Mouse (Mus musculus) stomach, postnatal 0 days (tissue): ENCODE data around the gene Skor1. TPM values are rescaled to one million over a fixed set of nuclear protein-coding genes. Genes with fewer than 3 reads are reported as not detected.

Source experiments
- ATAC-seq: fragments of 200-750 bp; cut with Nextera tagmentation; 2 replicates; pipeline ENCODE4 v1.8.0; 2017; ENCODE audit not compliant: low FRiP score, low TSS enrichment
- DNase-seq: peaks from one replicate; pipeline ENCODE4 v3.0.0-alpha.2; 2016; ENCODE audit warnings: low spot score
- H3K27ac ChIP-seq: fragments of 300-500 bp; sonication (generic); replicated peaks from 2 replicates; pipeline ENCODE4 v1.5.1; 2014; ENCODE audit warnings: mild to moderate bottlenecking, control low read depth
- H3K27me3 ChIP-seq: fragments of 300-500 bp; sonication (generic); 2 replicates; pipeline ENCODE4 v1.6.1; 2014; ENCODE audit warnings: low read length; ENCODE audit not compliant: control insufficient read depth, insufficient read depth
- H3K36me3 ChIP-seq: fragments of 300-500 bp; sonication (generic); 2 replicates; pipeline ENCODE4 v1.6.1; 2014; ENCODE audit warnings: low read length, mixed read lengths; ENCODE audit not compliant: control insufficient read depth, insufficient read depth
- H3K4me1 ChIP-seq: fragments of 300-500 bp; sonication (generic); replicated peaks from 2 replicates; pipeline ENCODE4 v1.6.1; 2014; ENCODE audit warnings: antibody characterized with exemption; ENCODE audit not compliant: control insufficient read depth, insufficient read depth
- H3K4me2 ChIP-seq: fragments of 300-500 bp; sonication (generic); replicated peaks from 2 replicates; pipeline ENCODE4 v1.6.1; 2014; ENCODE audit warnings: low read depth, mild to moderate bottlenecking, control low read depth, moderate library complexity
- H3K4me3 ChIP-seq: fragments of 300-500 bp; sonication (generic); 2 replicates; pipeline ENCODE4 v1.5.1; 2014; ENCODE audit warnings: low read depth, low read length, control low read depth
- H3K9ac ChIP-seq: fragments of 300-500 bp; sonication (generic); 2 replicates; pipeline ENCODE4 v1.6.1; 2014; ENCODE audit warnings: mild to moderate bottlenecking, low read length, control low read depth, mixed read lengths
- H3K9me3 ChIP-seq: fragments of 300-500 bp; sonication (generic); 2 replicates; pipeline ENCODE4 v1.6.1; 2016; ENCODE audit warnings: low read length; ENCODE audit not compliant: control insufficient read depth
- CTCF ChIP-seq: IDR thresholded peaks from 2 replicates; pipeline ENCODE4 v1.5.1; 2016; ENCODE audit warnings: antibody characterized with exemption, low read depth, mild to moderate bottlenecking, moderate library complexity
- EP300 ChIP-seq: optimal IDR thresholded peaks from 2 replicates; pipeline ENCODE3; 2016; ENCODE audit warnings: antibody characterized with exemption
- WGBS: fragments of 180-500 bp; shearing (Covaris S2); extraction: QIAGEN DNeasy Blood & Tissue Kit; methylation state at CpG from one replicate; pipeline ENCODE4 v1.1.7; 2014; 5-methylcytosine and 5-hydroxymethylcytosine counted together
- polyA plus RNA-seq: library from polyadenylated mRNA; unstranded; fragments of >200 nt; fragmentation: Nextera tagmentation; extraction: Ambion mirVana; gene quantifications from 2 replicates; pipeline ENCODE4 v1.2.1, GENCODE M21; 2015

The Skor1 gene
- polyA plus RNA-seq, 1 experiment from 2014 or later: not detected

DNA sequence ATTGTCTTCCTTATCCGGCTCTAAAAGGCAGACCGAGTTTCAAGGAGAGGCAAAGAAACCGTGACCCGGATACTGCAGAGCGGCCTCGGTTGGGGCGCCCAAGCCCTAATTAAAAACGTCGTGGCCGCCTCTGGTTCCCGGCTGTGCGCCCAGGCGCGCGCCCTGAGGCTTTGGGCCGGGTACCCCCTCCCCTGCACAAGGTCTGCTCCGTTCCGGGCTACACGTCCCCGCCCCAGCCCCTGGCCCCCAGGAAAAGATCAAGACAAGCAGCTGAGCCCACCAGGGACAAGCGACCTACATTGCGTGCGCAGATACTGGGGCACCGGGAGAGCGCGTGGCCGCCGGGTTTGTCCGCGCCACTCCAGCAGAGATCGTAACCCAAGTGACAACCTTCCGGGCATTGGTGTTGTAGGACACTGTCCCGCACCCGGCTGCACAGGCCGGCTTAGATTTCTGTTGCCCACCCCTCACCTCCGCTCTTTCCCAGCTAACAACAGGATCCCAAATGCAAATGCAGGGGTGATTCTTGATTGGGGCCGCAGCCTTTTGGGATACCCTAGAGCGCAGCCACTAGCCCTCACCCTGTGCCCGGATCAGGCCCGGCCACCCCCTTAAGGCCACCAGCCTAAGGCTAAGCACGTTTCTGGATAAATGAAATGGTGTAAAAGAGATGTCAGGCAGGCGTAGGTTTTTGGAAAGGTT is 6.3 kb downstream of the Skor1 start:
- Histone ChIP-seq H3K27me3 (peaks cover 76% of the 10 kb centered on the region), H3K4me2 (no peak overlapping the region), H3K4me1 (peaks cover 3% of the 10 kb centered on the region; the same call in 1 of the 2 replicates), H3K27ac (no peak overlapping the region), H3K36me3 (no peaks in the 10 kb centered on the region), H3K4me3 (no peak overlapping the region), H3K9me3 (no peaks in the 10 kb centered on the region), H3K9ac (no peak overlapping the region)
- DNase-seq: no peak
- 3% methylated on average over 42 of the region's 42 CpGs for WGBS
- TF ChIP-seq CTCF (no peak), EP300 (no peak)
- ATAC-seq: no peak

DNA sequence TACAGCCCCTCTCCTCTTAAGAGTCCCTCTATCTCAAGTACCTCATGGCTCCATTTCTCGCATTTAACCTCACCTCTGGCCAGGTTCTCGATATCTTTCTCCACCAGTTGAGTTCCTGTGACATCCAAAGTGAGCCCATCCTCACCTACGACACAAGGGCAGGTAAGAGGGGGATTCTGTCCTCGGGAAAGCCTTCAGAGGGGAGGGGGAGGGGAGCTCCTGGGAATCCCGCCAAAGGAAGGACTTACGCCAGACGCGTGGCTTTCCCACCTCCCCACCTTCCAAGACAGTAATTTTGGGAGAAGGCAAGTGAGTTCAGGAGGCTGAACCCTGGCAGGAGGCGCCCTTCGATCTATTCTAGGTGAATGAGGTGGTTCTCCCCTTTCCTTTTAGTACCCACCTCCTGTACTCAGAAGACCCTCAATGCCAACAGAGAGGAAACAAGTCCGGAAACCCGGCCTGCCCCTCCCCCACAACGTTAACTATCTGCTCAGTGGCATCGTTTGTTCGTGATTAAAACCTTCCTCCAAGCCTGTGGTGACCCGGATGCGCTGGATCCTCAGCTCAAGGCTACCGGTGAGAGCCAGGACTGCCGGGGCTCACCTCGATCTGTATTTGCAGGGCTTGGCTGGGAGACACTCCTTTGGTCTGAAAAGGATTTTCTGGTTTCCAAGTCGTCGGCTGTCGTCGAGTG is 7.0 kb downstream of the Skor1 start:
- Histone ChIP-seq H3K4me3 (no peak overlapping the region), H3K27ac (no peak overlapping the region), H3K36me3 (no peaks in the 10 kb centered on the region), H3K9ac (no peak overlapping the region), H3K4me2 (no peak overlapping the region), H3K27me3 (peaks cover 70% of the 10 kb centered on the region), H3K4me1 (peaks cover 3% of the 10 kb centered on the region; the same call in 1 of the 2 replicates), H3K9me3 (no peaks in the 10 kb centered on the region)
- under 1% methylated on average over 24 of the region's 24 CpGs for WGBS
- no peak for ATAC-seq
- no peak for TF ChIP-seq EP300
- no peak for DNase-seq

DNA sequence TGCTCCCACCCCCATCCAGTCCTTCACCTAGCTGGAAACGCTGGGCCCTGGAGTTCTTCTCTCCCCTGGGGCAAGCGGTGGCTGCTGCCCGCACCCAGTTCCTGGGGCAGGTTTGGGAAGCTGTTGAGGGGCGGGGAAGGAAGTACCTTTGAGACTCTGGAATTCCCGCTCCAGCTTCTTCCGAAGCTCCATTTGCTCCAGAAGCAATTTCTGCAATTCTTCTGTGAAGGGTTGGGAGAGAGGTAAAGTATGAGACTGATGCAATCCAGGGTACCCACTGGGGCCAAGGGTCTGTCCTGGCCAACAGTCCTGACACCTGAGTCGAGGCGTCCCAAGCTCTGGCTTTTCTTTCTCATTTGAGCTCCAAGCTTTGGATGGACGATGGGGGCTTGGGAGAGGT is 8.6 kb downstream of the Skor1 start:
- Histone ChIP-seq H3K4me3 (0 out of 2 replicates have a peak overlapping the region, but pooled peaks have one; percentile 8), H3K4me1 (peaks cover 3% of the 10 kb centered on the region; the same call in 1 of the 2 replicates), H3K4me2 (no peak overlapping the region), H3K36me3 (no peaks in the 10 kb centered on the region), H3K9ac (no peak overlapping the region), H3K27me3 (peaks cover 56% of the 10 kb centered on the region), H3K9me3 (no peaks in the 10 kb centered on the region), H3K27ac (no peak overlapping the region)
- no peak for TF ChIP-seq EP300
- no peak for TF ChIP-seq CTCF
- ATAC-seq (no peak), DNase-seq (no peak)
- 5% methylated on average over 9 of the region's 9 CpGs for WGBS

DNA sequence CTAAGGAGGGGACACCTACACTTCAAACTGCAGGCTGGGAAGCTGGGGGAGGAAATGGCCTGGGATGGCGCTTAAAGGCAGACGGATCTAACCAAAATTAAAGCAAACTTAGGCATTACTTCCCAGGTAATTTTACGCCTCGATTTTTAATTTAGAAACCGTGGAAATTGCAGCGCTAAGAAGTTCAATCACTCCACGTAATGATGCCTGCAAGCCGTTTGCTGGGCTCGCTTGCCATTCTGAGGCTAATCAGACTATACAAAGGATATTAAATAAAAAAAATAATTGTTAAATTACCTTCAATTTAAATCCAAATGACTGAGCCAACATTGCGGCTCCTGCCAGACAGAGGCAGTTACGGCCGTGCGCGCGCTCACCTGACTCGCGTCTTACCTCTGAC is 9.1 kb downstream of the Skor1 start:
- Histone ChIP-seq H3K27ac (no peak overlapping the region), H3K4me2 (no peak overlapping the region), H3K9me3 (no peaks in the 10 kb centered on the region), H3K4me3 (no peak overlapping the region), H3K9ac (no peak overlapping the region), H3K27me3 (peaks cover 52% of the 10 kb centered on the region), H3K4me1 (peaks cover 3% of the 10 kb centered on the region; the same call in 1 of the 2 replicates), H3K36me3 (no peaks in the 10 kb centered on the region)
- no peak for ATAC-seq
- WGBS: 8% methylated on average over 17 of the region's 17 CpGs
- no peak for TF ChIP-seq CTCF
- no peak for DNase-seq

DNA sequence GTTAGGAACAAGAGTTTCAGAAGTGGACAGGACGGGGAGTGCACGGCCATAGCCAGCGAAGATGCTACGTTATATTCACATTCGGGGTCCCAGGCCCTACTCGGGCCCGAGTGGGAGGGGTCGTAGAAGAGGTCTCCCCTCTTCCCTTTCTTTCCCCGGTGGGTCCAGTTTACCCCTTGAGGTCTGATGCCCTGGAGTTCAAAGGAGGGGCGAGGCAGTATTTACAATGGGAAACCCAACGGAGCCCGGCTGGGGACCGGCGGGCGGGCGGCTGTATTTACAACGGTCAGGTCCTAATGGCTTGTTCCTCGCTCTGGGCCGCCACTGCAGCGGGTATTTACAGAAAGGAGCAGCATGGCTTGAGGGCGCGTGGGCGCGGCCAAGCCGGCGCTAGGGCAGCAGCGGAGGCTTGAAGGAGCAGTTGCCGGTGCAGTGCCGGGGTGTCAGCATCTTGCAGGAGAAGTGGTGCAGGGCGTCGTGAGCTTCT is 10.2 kb downstream of the Skor1 start:
- Histone ChIP-seq H3K4me1 (peaks cover 4% of the 10 kb centered on the region; the same call in 1 of the 2 replicates), H3K9me3 (no peaks in the 10 kb centered on the region), H3K27ac (no peak overlapping the region), H3K36me3 (no peaks in the 10 kb centered on the region), H3K27me3 (peaks cover 46% of the 10 kb centered on the region), H3K4me3 (peak overlapping the region; percentile 23), H3K9ac (no peak overlapping the region), H3K4me2 (peak overlapping the region; percentile 28; the same call in 1 of the 2 replicates)
- TF ChIP-seq EP300 (no peak), CTCF (no peak)
- ATAC-seq (peak; percentile 34; the same call in 1 of the 2 replicates), DNase-seq (peak; percentile 60)
- 1% methylated on average over 31 of the region's 31 CpGs for whole genome bisulfite sequencing

DNA sequence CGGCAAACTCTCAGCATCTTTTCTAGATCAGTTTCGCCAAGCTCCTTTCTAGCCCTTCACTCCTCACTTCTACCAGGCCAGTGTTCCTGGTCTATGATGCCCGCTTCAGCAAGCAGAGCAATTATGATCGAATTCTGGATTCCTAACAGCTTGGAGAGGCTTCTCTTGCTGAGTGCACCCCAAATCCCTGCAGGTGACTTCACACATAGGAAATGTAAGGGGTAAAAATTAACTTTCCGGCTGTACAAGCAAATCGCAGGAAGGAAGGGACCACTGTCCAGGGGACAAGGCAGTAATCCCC is 11.2 kb downstream of the Skor1 start:
- DNase-seq (no peak), ATAC-seq (no peak)
- Histone ChIP-seq H3K27me3 (peaks cover 36% of the 10 kb centered on the region), H3K4me1 (peaks cover 5% of the 10 kb centered on the region; the same call in 1 of the 2 replicates), H3K4me3 (no peak overlapping the region), H3K9ac (no peak overlapping the region), H3K9me3 (no peaks in the 10 kb centered on the region), H3K27ac (no peak overlapping the region), H3K36me3 (no peaks in the 10 kb centered on the region), H3K4me2 (no peak overlapping the region)
- WGBS: 5% methylated on average over 6 of the region's 6 CpGs
- TF ChIP-seq CTCF (no peak), EP300 (no peak)
